Mouse (Mus musculus): Measurements from ENCODE around the gene Ddx5. TPM values are rescaled to one million over a fixed set of nuclear protein-coding genes. Genes with fewer than 3 reads are reported as not detected.
A peak's percentile ranks its signal among the peaks of the same experiment; 100 is the strongest.
"Not testable (repeated sequence)": the region's sequence is repeated elsewhere in the genome, so short reads cannot be mapped to it uniquely, and the experiment has no call there.

Gene Ddx5
- polyA plus RNA-seq, 1 experiment from 2014 or later: 340 TPM

- no peaks in the 10 kb centered on the region for H3K36me3 ChIP-seq (ENCODE audit: control insufficient read depth, insufficient read depth, low read length)
- 91% methylated on average over 5 of the region's 5 CpGs for WGBS
- no peak overlapping the region for H3K9ac ChIP-seq (ENCODE audit: low read length)
- no peaks in the 10 kb centered on the region for H3K4me1 ChIP-seq (replicated peaks; ENCODE audit: control insufficient read depth, insufficient read depth, low read length)
- DNase-seq (ENCODE audit: low spot score) (no peak), ATAC-seq (replicated peaks; ENCODE audit: low FRiP score, low TSS enrichment, low read depth) (no peak)
- H3K4me3 ChIP-seq (ENCODE audit: low read depth, low read length): no peak overlapping the region
- H3K27ac ChIP-seq (ENCODE audit: low read depth): no peak overlapping the region
- no peak overlapping the region for H3K4me2 ChIP-seq (ENCODE audit: low read length)
- no peaks in the 10 kb centered on the region for H3K9me3 ChIP-seq (ENCODE audit: control insufficient read depth, low read length)
- H3K27me3 ChIP-seq (replicated peaks; ENCODE audit: control insufficient read depth, insufficient read depth, low read length): no peaks in the 10 kb centered on the region
These were observed 44.0 kb downstream of the Ddx5 start for GRCm38 (mm10) chr11:106744949-106745348.

- H3K9ac ChIP-seq (ENCODE audit: low read length): no peak overlapping the region
- DNase-seq (ENCODE audit: low spot score) (no peak), ATAC-seq (replicated peaks; ENCODE audit: low FRiP score, low TSS enrichment, low read depth) (no peak)
- H3K4me3 ChIP-seq (ENCODE audit: low read depth, low read length): no peak overlapping the region
- peaks cover under 1% of the 10 kb centered on the region; the same call in 1 of the 2 replicates for H3K4me1 ChIP-seq (replicated peaks; ENCODE audit: control insufficient read depth, insufficient read depth, low read length)
- H3K9me3 ChIP-seq (ENCODE audit: control insufficient read depth, low read length): no peaks in the 10 kb centered on the region
- no peak overlapping the region for H3K27ac ChIP-seq (ENCODE audit: low read depth)
- 43% methylated on average over 6 of the region's 6 CpGs for WGBS
- H3K27me3 ChIP-seq (replicated peaks; ENCODE audit: control insufficient read depth, insufficient read depth, low read length): no peaks in the 10 kb centered on the region
- no peaks in the 10 kb centered on the region for H3K36me3 ChIP-seq (ENCODE audit: control insufficient read depth, insufficient read depth, low read length)
- no peak overlapping the region for H3K4me2 ChIP-seq (ENCODE audit: low read length)
These were observed 46.6 kb downstream of the Ddx5 start for GRCm38 (mm10) chr11:106742388-106742841.

- DNase-seq (ENCODE audit: low spot score) (no peak), ATAC-seq (replicated peaks; ENCODE audit: low FRiP score, low TSS enrichment, low read depth) (no peak)
- Histone ChIP-seq H3K9me3 (ENCODE audit: control insufficient read depth, low read length) (no peaks in the 10 kb centered on the region), H3K4me3 (ENCODE audit: low read depth, low read length) (no peak overlapping the region), H3K9ac (ENCODE audit: low read length) (no peak overlapping the region), H3K4me2 (ENCODE audit: low read length) (no peak overlapping the region), H3K27me3 (replicated peaks; ENCODE audit: control insufficient read depth, insufficient read depth, low read length) (no peaks in the 10 kb centered on the region), H3K27ac (ENCODE audit: low read depth) (no peak overlapping the region), H3K4me1 (replicated peaks; ENCODE audit: control insufficient read depth, insufficient read depth, low read length) (peaks cover 6% of the 10 kb centered on the region; the same call in 1 of the 2 replicates), H3K36me3 (ENCODE audit: control insufficient read depth, insufficient read depth, low read length) (no peaks in the 10 kb centered on the region)
- 93% methylated on average over 3 of the region's 3 CpGs for WGBS
These were observed 47.2 kb downstream of the Ddx5 start for GRCm38 (mm10) chr11:106741826-106742225.

GRCm38 (mm10) chr11:106741232-106741631, 47.8 kb downstream of the Ddx5 start:
- Histone ChIP-seq H3K9ac (ENCODE audit: low read length) (no peak overlapping the region), H3K9me3 (ENCODE audit: control insufficient read depth, low read length) (no peaks in the 10 kb centered on the region), H3K36me3 (ENCODE audit: control insufficient read depth, insufficient read depth, low read length) (no peaks in the 10 kb centered on the region), H3K27ac (ENCODE audit: low read depth) (no peak overlapping the region), H3K4me2 (ENCODE audit: low read length) (no peak overlapping the region), H3K27me3 (replicated peaks; ENCODE audit: control insufficient read depth, insufficient read depth, low read length) (no peaks in the 10 kb centered on the region), H3K4me3 (ENCODE audit: low read depth, low read length) (no peak overlapping the region), H3K4me1 (replicated peaks; ENCODE audit: control insufficient read depth, insufficient read depth, low read length) (peaks cover 7% of the 10 kb centered on the region; the same call in 1 of the 2 replicates)
- ATAC-seq (replicated peaks; ENCODE audit: low FRiP score, low TSS enrichment, low read depth): no peak
- no peak for DNase-seq (ENCODE audit: low spot score)
- 72% methylated on average over 6 of the region's 6 CpGs for WGBS

- not testable (repeated sequence) for H3K9me3 ChIP-seq (ENCODE audit: control insufficient read depth, low read length); H3K27me3 ChIP-seq (replicated peaks; ENCODE audit: control insufficient read depth, insufficient read depth, low read length); H3K4me2 ChIP-seq (ENCODE audit: low read length); DNase-seq (ENCODE audit: low spot score); H3K27ac ChIP-seq (ENCODE audit: low read depth); ATAC-seq (replicated peaks; ENCODE audit: low FRiP score, low TSS enrichment, low read depth); H3K9ac ChIP-seq (ENCODE audit: low read length); H3K4me1 ChIP-seq (replicated peaks; ENCODE audit: control insufficient read depth, insufficient read depth, low read length); H3K36me3 ChIP-seq (ENCODE audit: control insufficient read depth, insufficient read depth, low read length); H3K4me3 ChIP-seq (ENCODE audit: low read depth, low read length)
- WGBS: 87% methylated on average over 7 of the region's 8 CpGs
These were observed 48.3 kb downstream of the Ddx5 start for GRCm38 (mm10) chr11:106740724-106741123.

- Histone ChIP-seq H3K9me3 (ENCODE audit: control insufficient read depth, low read length) (no peaks in the 10 kb centered on the region), H3K27ac (ENCODE audit: low read depth) (no peak overlapping the region), H3K4me3 (ENCODE audit: low read depth, low read length) (no peak overlapping the region), H3K4me1 (replicated peaks; ENCODE audit: control insufficient read depth, insufficient read depth, low read length) (peaks cover 7% of the 10 kb centered on the region; the same call in 1 of the 2 replicates), H3K4me2 (ENCODE audit: low read length) (no peak overlapping the region), H3K36me3 (ENCODE audit: control insufficient read depth, insufficient read depth, low read length) (no peaks in the 10 kb centered on the region), H3K27me3 (replicated peaks; ENCODE audit: control insufficient read depth, insufficient read depth, low read length) (no peaks in the 10 kb centered on the region), H3K9ac (ENCODE audit: low read length) (no peak overlapping the region)
- DNase-seq (ENCODE audit: low spot score) (no peak), ATAC-seq (replicated peaks; ENCODE audit: low FRiP score, low TSS enrichment, low read depth) (no peak)
- WGBS: 86% methylated on average over 2 of the region's 2 CpGs
These were observed 49.9 kb downstream of the Ddx5 start for GRCm38 (mm10) chr11:106739116-106739515.

GRCm38 (mm10) chr11:106737178-106737621, 51.8 kb downstream of the Ddx5 start:
- Histone ChIP-seq H3K4me2 (ENCODE audit: low read length) (no peak overlapping the region), H3K36me3 (ENCODE audit: control insufficient read depth, insufficient read depth, low read length) (no peaks in the 10 kb centered on the region), H3K4me1 (replicated peaks; ENCODE audit: control insufficient read depth, insufficient read depth, low read length) (peaks cover 7% of the 10 kb centered on the region; the same call in 1 of the 2 replicates), H3K27ac (ENCODE audit: low read depth) (peak overlapping the region; percentile 30; the same call in 1 of the 2 replicates), H3K9ac (ENCODE audit: low read length) (no peak overlapping the region), H3K9me3 (ENCODE audit: control insufficient read depth, low read length) (no peaks in the 10 kb centered on the region), H3K4me3 (ENCODE audit: low read depth, low read length) (no peak overlapping the region), H3K27me3 (replicated peaks; ENCODE audit: control insufficient read depth, insufficient read depth, low read length) (no peaks in the 10 kb centered on the region)
- 29% methylated on average over 12 of the region's 12 CpGs for WGBS
- ATAC-seq (replicated peaks; ENCODE audit: low FRiP score, low TSS enrichment, low read depth) (no peak; the same call in 1 of the 2 replicates), DNase-seq (ENCODE audit: low spot score) (no peak)

- H3K4me1 ChIP-seq (replicated peaks; ENCODE audit: control insufficient read depth, insufficient read depth, low read length): peaks cover 7% of the 10 kb centered on the region; the same call in 1 of the 2 replicates
- no peak for ATAC-seq (replicated peaks; ENCODE audit: low FRiP score, low TSS enrichment, low read depth)
- no peaks in the 10 kb centered on the region for H3K27me3 ChIP-seq (replicated peaks; ENCODE audit: control insufficient read depth, insufficient read depth, low read length)
- no peak overlapping the region for H3K9ac ChIP-seq (ENCODE audit: low read length)
- peak overlapping the region; percentile 30; the same call in 1 of the 2 replicates for H3K27ac ChIP-seq (ENCODE audit: low read depth)
- no peaks in the 10 kb centered on the region for H3K9me3 ChIP-seq (ENCODE audit: control insufficient read depth, low read length)
- H3K4me3 ChIP-seq (ENCODE audit: low read depth, low read length): no peak overlapping the region
- no peak for DNase-seq (ENCODE audit: low spot score)
- no peak overlapping the region for H3K4me2 ChIP-seq (ENCODE audit: low read length)
- H3K36me3 ChIP-seq (ENCODE audit: control insufficient read depth, insufficient read depth, low read length): no peaks in the 10 kb centered on the region
- 79% methylated on average over 3 of the region's 3 CpGs for WGBS
These were observed 52.4 kb downstream of the Ddx5 start for GRCm38 (mm10) chr11:106736614-106737013.

- ATAC-seq (replicated peaks; ENCODE audit: low FRiP score, low TSS enrichment, low read depth) (no peak), DNase-seq (ENCODE audit: low spot score) (no peak)
- no peak overlapping the region; the same call in 1 of the 2 replicates for H3K27ac ChIP-seq (ENCODE audit: low read depth)
- no peak overlapping the region for H3K4me2 ChIP-seq (ENCODE audit: low read length)
- no peak overlapping the region for H3K4me3 ChIP-seq (ENCODE audit: low read depth, low read length)
- no peaks in the 10 kb centered on the region for H3K27me3 ChIP-seq (replicated peaks; ENCODE audit: control insufficient read depth, insufficient read depth, low read length)
- H3K4me1 ChIP-seq (replicated peaks; ENCODE audit: control insufficient read depth, insufficient read depth, low read length): peaks cover 6% of the 10 kb centered on the region; the same call in 1 of the 2 replicates
- H3K36me3 ChIP-seq (ENCODE audit: control insufficient read depth, insufficient read depth, low read length): no peaks in the 10 kb centered on the region
- 25% methylated on average over 4 of the region's 4 CpGs for WGBS
- no peak overlapping the region for H3K9ac ChIP-seq (ENCODE audit: low read length)
- no peaks in the 10 kb centered on the region for H3K9me3 ChIP-seq (ENCODE audit: control insufficient read depth, low read length)
These were observed 58.3 kb downstream of the Ddx5 start for GRCm38 (mm10) chr11:106730714-106731113.

All from intestine, embryonic 14.5 days (tissue).